Mouse (Mus musculus) liver, adult 2 months (tissue): ENCODE measurements around the gene Dync1i1.

Source experiments
- CTCF ChIP-seq: fragments of 200-500 bp; IDR thresholded peaks from 2 replicates; pipeline ENCODE4 v1.5.1; 2011; ENCODE audit warnings: low read depth, low read length, control low read depth
- POLR2A ChIP-seq: fragments of 200-500 bp; IDR thresholded peaks from 2 replicates; pipeline ENCODE4 v1.6.1; 2011; ENCODE audit warnings: low read length, control low read depth; ENCODE audit not compliant: insufficient read depth; ENCODE audit errors: extremely low read depth

- TF ChIP-seq CTCF: no peak
- no peak for TF ChIP-seq POLR2A
These were observed 267.6 kb downstream of the Dync1i1 start for GRCm38 (mm10) chr6:5993056-5993455.
